Mouse (Mus musculus) liver, embryonic 16.5 days (tissue): ENCODE measurements at regions not wholly inside any gene's neighbourhood (a gene's known extent, or its start where the extent isn't known, plus 50 kb on each side); places are given as distances from the start of the nearest gene placed in this dataset.

Source experiments
- ATAC-seq: fragments of 200-750 bp; cut with Nextera tagmentation; 2 replicates; pipeline ENCODE4 v1.8.0; 2017; ENCODE audit warnings: low read depth, mild to moderate bottlenecking, moderate number of reproducible peaks, moderate library complexity
- H3K27ac ChIP-seq: fragments of 300-500 bp; sonication (generic); 2 replicates; pipeline ENCODE4 v1.5.1; 2014; ENCODE audit warnings: mild to moderate bottlenecking, low read length
- H3K27me3 ChIP-seq: fragments of 300-500 bp; sonication (generic); 2 replicates; pipeline ENCODE4 v1.6.1; 2014; ENCODE audit warnings: low read depth, low read length, mixed read lengths; ENCODE audit not compliant: control insufficient read depth, insufficient read depth
- H3K36me3 ChIP-seq: fragments of 300-500 bp; sonication (generic); 2 replicates; pipeline ENCODE4 v1.6.1; 2014; ENCODE audit warnings: mild to moderate bottlenecking; ENCODE audit not compliant: control insufficient read depth, insufficient read depth
- H3K4me1 ChIP-seq: fragments of 300-500 bp; sonication (generic); 2 replicates; pipeline ENCODE4 v1.6.1; 2014; ENCODE audit warnings: low read depth, low read length, mixed read lengths; ENCODE audit not compliant: control insufficient read depth
- H3K4me2 ChIP-seq: fragments of 300-500 bp; sonication (generic); 2 replicates; pipeline ENCODE4 v1.6.1; 2014; ENCODE audit warnings: low read depth, low read length, mixed read lengths
- H3K4me3 ChIP-seq: fragments of 300-500 bp; sonication (generic); 2 replicates; pipeline ENCODE4 v1.5.1; 2014; ENCODE audit warnings: low read depth, mild to moderate bottlenecking, low read length
- H3K9ac ChIP-seq: fragments of 300-500 bp; sonication (generic); 2 replicates; pipeline ENCODE4 v1.6.1; 2014; ENCODE audit warnings: low read depth, low read length
- H3K9me3 ChIP-seq: fragments of 300-500 bp; sonication (generic); replicated peaks from 2 replicates; pipeline ENCODE4 v1.6.1; 2016; ENCODE audit warnings: low read length; ENCODE audit not compliant: control insufficient read depth
- WGBS: fragments of 180-500 bp; shearing (Covaris S2); extraction: QIAGEN DNeasy Blood & Tissue Kit; methylation state at CpG from one replicate; pipeline ENCODE4 v1.1.7; 2014; ENCODE audit not compliant: insufficient replicate concordance; 5-methylcytosine and 5-hydroxymethylcytosine counted together

GRCm38 (mm10) chrX:96019556-96019955 lies 62.8 kb upstream of the Las1l start:
- ATAC-seq, result no peak
- 18% methylated on average over 2 of the region's 2 CpGs for WGBS
- Histone ChIP-seq H3K4me3 (no peak overlapping the region), H3K4me1 (no peaks in the 10 kb centered on the region), H3K27me3 (no peaks in the 10 kb centered on the region), H3K27ac (no peak overlapping the region), H3K9ac (no peak overlapping the region), H3K9me3 (no peaks in the 10 kb centered on the region), H3K4me2 (no peak overlapping the region), H3K36me3 (no peaks in the 10 kb centered on the region)

- no peak for ATAC-seq
- WGBS, result 48% methylated on average over 3 of the region's 3 CpGs
Observed at GRCm38 (mm10) chrX:96020407-96020806, 63.6 kb upstream of the Las1l start.

GRCm38 (mm10) chrX:96025374-96025773 lies 68.6 kb upstream of the Las1l start:
- no peaks in the 10 kb centered on the region for H3K36me3 ChIP-seq
- 0 out of 2 replicates have a peak overlapping the region, but pooled peaks have one; percentile 29 for H3K27ac ChIP-seq
- no peak overlapping the region for H3K9ac ChIP-seq
- no peaks in the 10 kb centered on the region for H3K4me1 ChIP-seq
- H3K27me3 ChIP-seq, result no peaks in the 10 kb centered on the region
- 52% methylated on average over 3 of the region's 3 CpGs for WGBS
- H3K4me2 ChIP-seq, result no peak overlapping the region
- no peak overlapping the region for H3K4me3 ChIP-seq
- ATAC-seq, result no peak
- no peaks in the 10 kb centered on the region for H3K9me3 ChIP-seq

More at GRCm38 (mm10) chrX:96020407-96020806, 63.6 kb upstream of the Las1l start:
- Histone ChIP-seq H3K9me3 (no peaks in the 10 kb centered on the region), H3K36me3 (no peaks in the 10 kb centered on the region), H3K27ac (no peak overlapping the region), H3K4me1 (no peaks in the 10 kb centered on the region), H3K4me3 (no peak overlapping the region), H3K27me3 (no peaks in the 10 kb centered on the region), H3K9ac (no peak overlapping the region), H3K4me2 (no peak overlapping the region)

- ATAC-seq, result peak; percentile 39; the same call in 1 of the 2 replicates
- Histone ChIP-seq H3K9me3 (no peaks in the 10 kb centered on the region), H3K27ac (0 out of 2 replicates have a peak overlapping the region, but pooled peaks have one; percentile 29)
Observed at GRCm38 (mm10) chrX:96025876-96026275, 69.1 kb upstream of the Las1l start.

GRCm38 (mm10) chrX:96031591-96031990 lies 64.3 kb upstream of the Msn start:
- ATAC-seq, result no peak
- Histone ChIP-seq H3K36me3 (no peaks in the 10 kb centered on the region), H3K27ac (no peak overlapping the region), H3K9me3 (no peaks in the 10 kb centered on the region), H3K9ac (no peak overlapping the region), H3K4me3 (no peak overlapping the region), H3K27me3 (no peaks in the 10 kb centered on the region), H3K4me1 (no peaks in the 10 kb centered on the region), H3K4me2 (no peak overlapping the region)
- 64% methylated on average over 5 of the region's 5 CpGs for WGBS

More at GRCm38 (mm10) chrX:96025876-96026275, 69.1 kb upstream of the Las1l start:
- no peaks in the 10 kb centered on the region for H3K27me3 ChIP-seq
- H3K9ac ChIP-seq, result no peak overlapping the region
- no peaks in the 10 kb centered on the region for H3K4me1 ChIP-seq
- H3K4me3 ChIP-seq, result no peak overlapping the region
- 28% methylated on average over 5 of the region's 5 CpGs for WGBS
- no peak overlapping the region for H3K4me2 ChIP-seq
- no peaks in the 10 kb centered on the region for H3K36me3 ChIP-seq

GRCm38 (mm10) chrX:96035307-96035706 lies 60.5 kb upstream of the Msn start:
- no peaks in the 10 kb centered on the region for H3K27me3 ChIP-seq
- H3K4me2 ChIP-seq, result no peak overlapping the region
- ATAC-seq, result no peak
- no peak overlapping the region for H3K9ac ChIP-seq
- no peaks in the 10 kb centered on the region for H3K9me3 ChIP-seq
- H3K4me1 ChIP-seq, result no peaks in the 10 kb centered on the region
- no peak overlapping the region for H3K4me3 ChIP-seq
- no peak overlapping the region for H3K27ac ChIP-seq
- no peaks in the 10 kb centered on the region for H3K36me3 ChIP-seq

GRCm38 (mm10) chrX:96042193-96042592 lies 53.6 kb upstream of the Msn start:
- WGBS, result 36% methylated on average over 3 of the region's 3 CpGs
- no peaks in the 10 kb centered on the region for H3K27me3 ChIP-seq
- no peaks in the 10 kb centered on the region for H3K9me3 ChIP-seq
- no peak overlapping the region for H3K4me3 ChIP-seq
- no peaks in the 10 kb centered on the region for H3K36me3 ChIP-seq
- H3K4me1 ChIP-seq, result no peaks in the 10 kb centered on the region
- no peak for ATAC-seq
- no peak overlapping the region for H3K27ac ChIP-seq
- H3K9ac ChIP-seq, result no peak overlapping the region
- no peak overlapping the region for H3K4me2 ChIP-seq
